Mouse (Mus musculus) intestine, embryonic 14.5 days (tissue): ENCODE data around the gene Pclaf. TPM values are rescaled to one million over a fixed set of nuclear protein-coding genes. Genes with fewer than 3 reads are reported as not detected.

Source experiments
- ATAC-seq: fragments of 200-750 bp; cut with Nextera tagmentation; replicated peaks from 2 replicates; pipeline ENCODE4 v1.8.0; 2017; ENCODE audit warnings: low read depth, moderate number of reproducible peaks, moderate TSS enrichment, moderate library complexity; ENCODE audit not compliant: low FRiP score, low TSS enrichment
- DNase-seq: peaks from one replicate; pipeline ENCODE4 v3.0.0-alpha.2; 2018; ENCODE audit warnings: low spot score
- H3K27ac ChIP-seq: fragments of 300-500 bp; sonication (generic); 2 replicates; pipeline ENCODE4 v1.5.1; 2014; ENCODE audit warnings: low read depth, mild to moderate bottlenecking, control low read depth
- H3K27me3 ChIP-seq: fragments of 300-500 bp; sonication (generic); replicated peaks from 2 replicates; pipeline ENCODE4 v1.6.1; 2014; ENCODE audit warnings: low read length, control low read depth; ENCODE audit not compliant: control insufficient read depth, insufficient read depth
- H3K36me3 ChIP-seq: fragments of 300-500 bp; sonication (generic); 2 replicates; pipeline ENCODE4 v1.6.1; 2014; ENCODE audit warnings: low read length, control low read depth; ENCODE audit not compliant: control insufficient read depth, insufficient read depth
- H3K4me1 ChIP-seq: fragments of 300-500 bp; sonication (generic); replicated peaks from 2 replicates; pipeline ENCODE4 v1.6.1; 2014; ENCODE audit warnings: low read length, control low read depth, mixed read lengths; ENCODE audit not compliant: control insufficient read depth, insufficient read depth
- H3K4me2 ChIP-seq: fragments of 300-500 bp; sonication (generic); 2 replicates; pipeline ENCODE4 v1.6.1; 2014; ENCODE audit warnings: low read length
- H3K4me3 ChIP-seq: fragments of 300-500 bp; sonication (generic); 2 replicates; pipeline ENCODE4 v1.5.1; 2014; ENCODE audit warnings: low read depth, low read length, control low read depth, mixed read lengths
- H3K9ac ChIP-seq: fragments of 300-500 bp; sonication (generic); 2 replicates; pipeline ENCODE4 v1.6.1; 2014; ENCODE audit warnings: mild to moderate bottlenecking, low read length
- H3K9me3 ChIP-seq: fragments of 300-500 bp; sonication (generic); 2 replicates; pipeline ENCODE4 v1.6.1; 2016; ENCODE audit warnings: low read length, control low read depth; ENCODE audit not compliant: control insufficient read depth
- WGBS: fragments of 180-500 bp; shearing (Covaris S2); extraction: QIAGEN DNeasy Blood & Tissue Kit; methylation state at CpG from one replicate; pipeline ENCODE4 v1.1.7; 2014; 5-methylcytosine and 5-hydroxymethylcytosine counted together
- polyA plus RNA-seq: library from polyadenylated mRNA; unstranded; fragments of >200 nt; fragmentation: Nextera tagmentation; extraction: Ambion mirVana; gene quantifications from 2 replicates; pipeline ENCODE4 v1.2.1, GENCODE M21; 2014

The Pclaf gene
- polyA plus RNA-seq, 1 experiment from 2014 or later: 159 TPM

GRCm38 (mm10) chr9:65902879-65903278 lies 12.8 kb downstream of the Pclaf start:
- no peaks in the 10 kb centered on the region for H3K9me3 ChIP-seq
- H3K9ac ChIP-seq: no peak overlapping the region
- H3K27me3 ChIP-seq: no peaks in the 10 kb centered on the region
- ATAC-seq (no peak), DNase-seq (no peak)
- H3K27ac ChIP-seq: no peak overlapping the region
- no peaks in the 10 kb centered on the region; the same call in 1 of the 2 replicates for H3K4me1 ChIP-seq
- no peak overlapping the region for H3K4me2 ChIP-seq
- WGBS: 96% methylated on average over 3 of the region's 3 CpGs
- no peak overlapping the region for H3K4me3 ChIP-seq
- peaks cover 38% of the 10 kb centered on the region for H3K36me3 ChIP-seq

- Histone ChIP-seq H3K27me3 (no peaks in the 10 kb centered on the region), H3K4me3 (no peak overlapping the region), H3K9me3 (no peaks in the 10 kb centered on the region), H3K36me3 (peaks cover 33% of the 10 kb centered on the region), H3K27ac (no peak overlapping the region), H3K4me1 (no peaks in the 10 kb centered on the region; the same call in 1 of the 2 replicates), H3K9ac (no peak overlapping the region), H3K4me2 (no peak overlapping the region)
- ATAC-seq: no peak
- no peak for DNase-seq
These were observed 13.4 kb downstream of the Pclaf start for GRCm38 (mm10) chr9:65903419-65903818.

GRCm38 (mm10) chr9:65908394-65909300 lies 18.6 kb downstream of the Pclaf start, which contains the start of the genes Trip4 and Csnk1g1:
Gene Trip4, minus strand, starts transcription at chr9:65908794.
Gene Csnk1g1, plus strand, starts transcription at chr9:65908924.
- WGBS: under 1% methylated on average over 37 of the region's 38 CpGs
- Histone ChIP-seq H3K4me3 (peak within 1 kb of the TSS; percentile 79), H3K4me2 (peak within 1 kb of the TSS; percentile 91), H3K27me3 (no peaks in the 10 kb centered on the region), H3K36me3 (peaks cover 16% of the 10 kb centered on the region), H3K4me1 (peaks cover 7% of the 10 kb centered on the region; the same call in 1 of the 2 replicates), H3K9ac (peak within 1 kb of the TSS; percentile 80), H3K9me3 (no peaks in the 10 kb centered on the region), H3K27ac (peak within 1 kb of the TSS; percentile 83)
- peak; percentile 96 for ATAC-seq
- peak; percentile 93 for DNase-seq

GRCm38 (mm10) chr9:65909301-65909801 lies 19.3 kb downstream of the Pclaf start:
- ATAC-seq (no peak; the same call in 1 of the 2 replicates), DNase-seq (peak; percentile 84)
- peak overlapping the region; percentile 83 for H3K27ac ChIP-seq
- H3K4me3 ChIP-seq: peak overlapping the region; percentile 79
- H3K9ac ChIP-seq: peak overlapping the region; percentile 80
- under 1% methylated on average over 34 of the region's 34 CpGs for WGBS
- no peaks in the 10 kb centered on the region for H3K9me3 ChIP-seq
- peaks cover 7% of the 10 kb centered on the region; the same call in 1 of the 2 replicates for H3K4me1 ChIP-seq
- peak overlapping the region; percentile 91 for H3K4me2 ChIP-seq
- H3K36me3 ChIP-seq: peaks cover 11% of the 10 kb centered on the region; the same call in 1 of the 2 replicates
- no peaks in the 10 kb centered on the region for H3K27me3 ChIP-seq

GRCm38 (mm10) chr9:65909837-65910236 lies 19.8 kb downstream of the Pclaf start:
- peaks cover 7% of the 10 kb centered on the region; the same call in 1 of the 2 replicates for H3K4me1 ChIP-seq
- ATAC-seq (no peak), DNase-seq (no peak)
- H3K27ac ChIP-seq: no peak overlapping the region; the same call in 1 of the 2 replicates
- H3K36me3 ChIP-seq: peaks cover 10% of the 10 kb centered on the region; the same call in 1 of the 2 replicates
- H3K4me2 ChIP-seq: peak overlapping the region; percentile 91
- peak overlapping the region; percentile 80 for H3K9ac ChIP-seq
- H3K4me3 ChIP-seq: peak overlapping the region; percentile 79
- H3K9me3 ChIP-seq: no peaks in the 10 kb centered on the region
- no peaks in the 10 kb centered on the region for H3K27me3 ChIP-seq
- 4% methylated on average over 4 of the region's 4 CpGs for whole genome bisulfite sequencing

GRCm38 (mm10) chr9:65913976-65914375 lies 23.9 kb downstream of the Pclaf start:
- H3K27ac ChIP-seq: no peak overlapping the region
- H3K4me2 ChIP-seq: no peak overlapping the region
- WGBS: 66% methylated on average over 2 of the region's 2 CpGs
- no peaks in the 10 kb centered on the region for H3K36me3 ChIP-seq
- ATAC-seq (no peak), DNase-seq (no peak)
- H3K27me3 ChIP-seq: no peaks in the 10 kb centered on the region
- no peaks in the 10 kb centered on the region for H3K9me3 ChIP-seq
- H3K4me1 ChIP-seq: peaks cover 7% of the 10 kb centered on the region; the same call in 1 of the 2 replicates
- H3K4me3 ChIP-seq: no peak overlapping the region
- no peak overlapping the region for H3K9ac ChIP-seq

GRCm38 (mm10) chr9:65917015-65917414 lies 27.0 kb downstream of the Pclaf start:
- DNase-seq (no peak), ATAC-seq (no peak)
- no peak overlapping the region for H3K9ac ChIP-seq
- no peaks in the 10 kb centered on the region for H3K36me3 ChIP-seq
- WGBS: 93% methylated on average over 1 of the region's 1 CpGs
- H3K27ac ChIP-seq: no peak overlapping the region
- no peak overlapping the region for H3K4me2 ChIP-seq
- no peak overlapping the region for H3K4me3 ChIP-seq
- H3K27me3 ChIP-seq: no peaks in the 10 kb centered on the region
- H3K9me3 ChIP-seq: no peaks in the 10 kb centered on the region
- H3K4me1 ChIP-seq: no peaks in the 10 kb centered on the region

GRCm38 (mm10) chr9:65928456-65928855 lies 38.4 kb downstream of the Pclaf start:
- Histone ChIP-seq H3K4me2 (no peak overlapping the region), H3K4me1 (no peaks in the 10 kb centered on the region), H3K36me3 (no peaks in the 10 kb centered on the region), H3K4me3 (no peak overlapping the region), H3K9ac (no peak overlapping the region), H3K27me3 (no peaks in the 10 kb centered on the region), H3K9me3 (no peaks in the 10 kb centered on the region), H3K27ac (no peak overlapping the region)
- ATAC-seq (no peak), DNase-seq (no peak)
